Mouse (Mus musculus) neutrophil, adult 65 days (primary cell): Measurements from ENCODE around the gene Ooep. TPM values are rescaled to one million over a fixed set of nuclear protein-coding genes. Genes with fewer than 3 reads are reported as not detected.

Experiments
- total RNA-seq: library from RNA; stranded (reverse); gene quantifications from 2 replicates; pipeline ENCODE4 v1.2.4, GENCODE M21; 2023

The Ooep gene
- not detected in 2 replicates for total RNA-seq

DNA sequence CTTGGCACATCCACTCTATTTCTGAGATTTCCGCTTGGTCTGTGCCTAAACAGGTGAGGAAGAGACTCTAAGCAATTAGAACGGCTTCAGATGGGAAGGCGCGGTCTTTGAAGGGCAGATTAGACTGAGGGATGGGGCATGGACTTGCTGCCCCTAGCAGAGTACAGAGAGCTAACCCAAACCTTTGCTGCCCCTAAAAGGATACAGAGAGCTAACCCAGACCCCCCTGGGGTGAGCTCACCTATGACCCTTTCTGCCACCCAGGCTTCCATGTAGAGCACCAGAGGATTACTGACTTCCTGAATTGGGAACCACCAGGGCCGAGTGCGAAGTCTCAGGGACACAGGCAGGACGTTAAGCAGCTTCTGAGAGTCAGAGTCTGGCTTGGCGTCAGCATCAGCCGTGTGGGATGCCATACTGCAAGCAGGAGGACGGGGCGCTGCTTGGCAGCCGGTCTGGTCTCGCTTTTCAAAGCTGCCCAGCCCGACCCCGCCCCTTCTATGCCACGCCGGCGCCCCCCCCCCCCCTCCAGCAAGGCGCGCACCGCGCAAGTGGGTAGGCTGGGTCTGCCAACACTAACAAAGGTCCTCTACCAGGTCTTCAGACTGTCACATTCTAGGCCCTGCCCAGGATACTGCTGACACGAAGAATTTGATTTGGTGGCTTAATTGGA is at the start of gene Ooep:
Ooep (minus strand) TSS at position 613 of the 673 bp plus-strand sequence.

DNA sequence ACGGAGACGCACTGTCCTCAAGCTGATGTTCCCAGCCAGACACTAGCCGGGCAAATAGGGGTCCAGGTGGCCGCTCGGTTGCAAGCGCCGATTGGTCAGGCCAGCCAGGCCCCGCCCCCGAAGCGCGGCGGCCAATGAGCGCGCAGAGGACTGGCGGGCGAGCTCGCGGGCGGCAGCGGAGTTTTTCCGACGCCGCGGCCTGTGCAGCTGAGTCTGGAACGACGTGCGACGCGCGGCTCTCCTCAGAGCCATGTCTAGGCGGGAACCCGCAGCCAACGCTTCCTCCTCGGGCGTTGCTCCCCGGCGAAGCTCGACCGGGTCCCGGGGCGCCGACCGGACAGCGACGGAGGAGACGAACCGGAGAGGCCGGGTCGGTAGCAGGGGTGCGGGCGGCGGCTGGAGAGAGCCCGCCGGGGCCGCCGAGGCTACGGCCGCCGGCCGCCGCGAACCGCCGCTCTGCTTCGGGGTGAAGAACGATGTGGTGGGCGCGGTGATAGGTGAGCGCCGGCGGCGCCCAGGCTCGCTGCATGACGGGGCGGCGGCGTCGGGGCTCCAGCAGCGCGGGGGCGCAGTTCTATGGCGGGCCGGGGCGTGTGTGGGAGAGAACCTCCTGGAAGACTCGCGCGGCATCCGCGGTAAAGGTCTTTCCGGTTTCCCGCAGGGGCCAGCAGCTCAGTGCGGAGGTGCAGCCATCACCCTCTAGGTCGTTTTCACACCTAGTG is 17.3 kb upstream of the Ooep start, which contains the start of gene Ddx43:
Ddx43 (plus strand) TSS at position 148 of the 722 bp plus-strand sequence.

GRCm38 (mm10) chr9:78367959-78368358 is 10.6 kb downstream of the Ooep start, which contains the start of gene Dppa5a:
Gene Dppa5a, minus strand, starts transcription at chr9:78368177.

GRCm38 (mm10) chr9:78355611-78356010 is 22.9 kb downstream of the Ooep start, which contains the start of gene Gsta2:
Gene Gsta2, minus strand, starts transcription at chr9:78355788.

DNA sequence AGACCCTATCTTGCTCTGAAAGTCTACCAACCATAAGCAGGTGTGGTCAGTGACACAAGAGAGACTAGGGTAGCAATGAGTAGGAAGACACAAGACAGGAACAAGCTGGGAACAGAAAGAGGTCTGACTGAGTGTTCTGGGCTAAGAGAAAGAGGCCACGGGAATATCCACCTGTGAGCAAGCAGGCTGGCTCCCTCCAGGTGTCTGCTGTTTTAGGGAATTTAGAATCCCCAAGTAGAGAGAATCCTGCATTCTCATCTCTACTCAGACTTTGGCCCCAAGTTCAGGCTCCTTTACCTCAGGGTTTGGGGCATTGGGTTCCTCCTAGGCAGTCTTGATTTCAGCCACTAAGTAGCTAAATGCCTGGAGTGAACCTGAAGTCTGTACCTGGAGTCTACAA is 51.2 kb downstream of the Ooep start, which contains the start of gene Omt2b:
Omt2b (plus strand) TSS at position 301 of the 400 bp plus-strand sequence.

Other genes starting within 250 kb of the Ooep start
- gene Gsta4, start 196.0 kb downstream of the Ooep start, total RNA-seq: not detected in 2 replicates
- not detected in 2 replicates for gene Gsta1, start 148.1 kb downstream of the Ooep start, total RNA-seq
- not detected in 2 replicates for gene Gm3776, start 121.6 kb downstream of the Ooep start, total RNA-seq
- not detected in 2 replicates for gene Gm10639, start 88.8 kb downstream of the Ooep start, total RNA-seq
- not detected in 2 replicates for gene Omt2a, start 63.9 kb downstream of the Ooep start, total RNA-seq
- not detected in 2 replicates for gene Omt2b, start 51.1 kb downstream of the Ooep start, total RNA-seq
- gene Gsta2, start 22.9 kb downstream of the Ooep start, total RNA-seq: not detected in 2 replicates
- not detected in 2 replicates for gene Dppa5a, start 10.5 kb downstream of the Ooep start, total RNA-seq
- not detected in 2 replicates for gene Ddx43, start 17.1 kb upstream of the Ooep start, total RNA-seq
- 8.3 and 10.0 TPM in 2 replicates for gene Cgas, start 64.5 kb upstream of the Ooep start, total RNA-seq
- gene Mto1, start 69.5 kb upstream of the Ooep start, total RNA-seq: 10.1 and 11.8 TPM in 2 replicates
- gene Gm17324, start 70.1 kb upstream of the Ooep start, total RNA-seq: not detected in 2 replicates
- gene Eef1a1, start 110.4 kb upstream of the Ooep start, total RNA-seq: 2,596 and 2,621 TPM in 2 replicates
- gene Slc17a5, start 209.3 kb upstream of the Ooep start, total RNA-seq: 5.6 and 8.7 TPM in 2 replicates
- gene Cd109, start 236.8 kb upstream of the Ooep start, total RNA-seq: 0.29 and 0.57 TPM in 2 replicates